Mouse (Mus musculus): Measurements from ENCODE around the gene Gzmm. TPM values are rescaled to one million over a fixed set of nuclear protein-coding genes. Genes with fewer than 3 reads are reported as not detected.

Gene Gzmm
- total RNA-seq, 2 experiments from 2014 or later, result 1.0 to 1.5 TPM

GRCm38 (mm10) chr10:79728323-79729249, 39.8 kb downstream of the Gzmm start:
- DNase-seq, result no peak

GRCm38 (mm10) chr10:79729357-79729965, 40.6 kb downstream of the Gzmm start:
- DNase-seq, result no peak

- DNase-seq, result peak; percentile 60
These were observed 43.7 kb downstream of the Gzmm start for GRCm38 (mm10) chr10:79732500-79732899.

GRCm38 (mm10) chr10:79733847-79734246, 45.0 kb downstream of the Gzmm start:
- no peak for DNase-seq

GRCm38 (mm10) chr10:79735361-79735760, 46.5 kb downstream of the Gzmm start:
- DNase-seq, result peak; percentile 40

GRCm38 (mm10) chr10:79736706-79737105, 47.9 kb downstream of the Gzmm start:
- no peak for DNase-seq

- DNase-seq, result no peak
These were observed 49.4 kb downstream of the Gzmm start for GRCm38 (mm10) chr10:79738259-79738658.

GRCm38 (mm10) chr10:79739234-79739633, 50.4 kb downstream of the Gzmm start:
- DNase-seq, result no peak

- no peak for DNase-seq
These were observed 52.0 kb downstream of the Gzmm start for GRCm38 (mm10) chr10:79740863-79741262.

- no peak for DNase-seq
These were observed 54.3 kb downstream of the Gzmm start for GRCm38 (mm10) chr10:79743161-79743560.

GRCm38 (mm10) chr10:79743650-79744365, 55.0 kb downstream of the Gzmm start:
- DNase-seq, result no peak

Other genes starting within 250 kb of the Gzmm start
- gene Vmn2r83, start 220.3 kb upstream of the Gzmm start, total RNA-seq (2021), result not detected
- 10 to 100 TPM; 16.4 to 19.4 TPM for gene Plpp2, start 155.2 kb upstream of the Gzmm start, total RNA-seq (2021)
- 10 to 100 TPM; 27.3 to 31.8 TPM for gene Mier2, start 133.8 kb upstream of the Gzmm start, total RNA-seq (2021)
- gene Theg, start 101.7 kb upstream of the Gzmm start, total RNA-seq (2021), result not detected
- gene C2cd4c, start 75.0 kb upstream of the Gzmm start, total RNA-seq (2021), result under 1 TPM; 0.21 TPM
- 1 to 10 TPM; 5.6 to 8.4 TPM for gene Shc2, start 51.1 kb upstream of the Gzmm start, total RNA-seq (2021)
- not detected for gene Odf3l2, start 43.3 kb upstream of the Gzmm start, total RNA-seq (2021)
- gene Madcam1, start 24.5 kb upstream of the Gzmm start, total RNA-seq (2021), result 1 to 10 TPM; 3.1 to 4.0 TPM
- 10 to 100 TPM; 26.2 to 27.0 TPM for gene Tpgs1, start 19.7 kb upstream of the Gzmm start, total RNA-seq (2021)
- gene Cdc34, start 6.8 kb upstream of the Gzmm start, total RNA-seq (2021), result 10 to 100 TPM; 90.2 to 96.7 TPM
- 100 to 1,000 TPM; 662 to 732 TPM for gene Bsg, start 15.5 kb downstream of the Gzmm start, total RNA-seq (2021)
- gene Hcn2, start 27.6 kb downstream of the Gzmm start, total RNA-seq (2021), result 1 to 10 TPM; 7.2 to 8.7 TPM
- gene Polrmt, start 57.6 kb downstream of the Gzmm start, total RNA-seq (2021), result 10 to 100 TPM; 60.1 to 69.8 TPM
- not detected for gene Fgf22, start 66.1 kb downstream of the Gzmm start, total RNA-seq (2021)
- gene Rnf126, start 77.9 kb downstream of the Gzmm start, total RNA-seq (2021), result 10 to 100 TPM; 50.8 to 55.1 TPM
- gene Fstl3, start 88.3 kb downstream of the Gzmm start, total RNA-seq (2021), result 1 to 10 TPM; 5.5 to 5.7 TPM
- gene Prss57, start 101.9 kb downstream of the Gzmm start, total RNA-seq (2021), result under 1 TPM; 0.09 to 0.21 TPM
- 10 to 100 TPM; 69.6 to 80.2 TPM for gene Palm, start 104.6 kb downstream of the Gzmm start, total RNA-seq (2021)
- gene Misp, start 132.0 kb downstream of the Gzmm start, total RNA-seq (2021), result under 1 TPM in 1 of 2 experiments, not detected in 1; 0.27 TPM
- gene Ptbp1, start 165.4 kb downstream of the Gzmm start, total RNA-seq (2021), result 100 to 1,000 TPM; 267 to 270 TPM
- 1 to 10 TPM; 1.5 to 2.8 TPM for gene Prtn3, start 185.5 kb downstream of the Gzmm start, total RNA-seq (2021)
- 1 to 10 TPM; 3.4 to 4.3 TPM for gene Plppr3, start 185.6 kb downstream of the Gzmm start, total RNA-seq (2021)
- gene Elane, start 197.2 kb downstream of the Gzmm start, total RNA-seq (2021), result 1 to 10 TPM; 2.1 to 2.3 TPM
- gene Cfd, start 201.8 kb downstream of the Gzmm start, total RNA-seq (2021), result 100 to 1,000 TPM; 316 to 348 TPM
- gene Med16, start 219.9 kb downstream of the Gzmm start, total RNA-seq (2021), result 10 to 100 TPM; 48.1 to 50.8 TPM
- not detected for gene Gm26602, start 221.8 kb downstream of the Gzmm start, total RNA-seq (2021)
- gene Kiss1r, start 228.0 kb downstream of the Gzmm start, total RNA-seq (2021), result 1 to 10 TPM in 1 of 2 experiments, under 1 TPM in 1; 0.69 to 1.8 TPM
- 10 to 100 TPM; 78.9 to 93.6 TPM for gene R3hdm4, start 232.2 kb downstream of the Gzmm start, total RNA-seq (2021)
- gene Arid3a, start 238.0 kb downstream of the Gzmm start, total RNA-seq (2021), result 1 to 10 TPM; 6.3 to 8.1 TPM